17 mouse cellular contexts compared by ENCODE assay signal in genomic region chr11:97978392-97978791, GRCm38 (mm10). TPM values are rescaled to one million over a fixed set of nuclear protein-coding genes. Genes with fewer than 3 reads are reported as not detected.
"Had no signal": no experiment of that assay in that cellular context is flagged by ENCODE, and none has a peak within 500 bp of the region (broad histone marks: within the 10 kb centered on the region; RNA-seq: fewer than 3 reads in every experiment).

No protein-coding gene starts in this region.

- H3K36me3 ChIP-seq: midbrain, embryonic 10.5 days; midbrain, embryonic 12.5 days; neural tube, embryonic 13.5 days; neural tube, embryonic 15.5 days had no signal

- DNase-seq: lung, adult 18-20 months; lung, embryonic 14.5 days; lung, postnatal 10 days; lung, postnatal 4 days; midbrain, embryonic 14.5 days; retina, postnatal 1 day; right cerebral cortex, adult 18-20 months; right cerebral cortex, postnatal 25 days; right cerebral cortex, postnatal 4 days; spleen, adult 18-20 months had no signal

- H3K27ac ChIP-seq: midbrain, embryonic 10.5 days; midbrain, embryonic 12.5 days; neural tube, embryonic 13.5 days; neural tube, embryonic 15.5 days had no signal

- H3K9ac ChIP-seq: lung, embryonic 14.5 days; midbrain, embryonic 12.5 days; neural tube, embryonic 13.5 days; neural tube, embryonic 15.5 days had no signal

- H3K4me3 ChIP-seq: midbrain, embryonic 10.5 days; midbrain, embryonic 12.5 days; myocyte; neural tube, embryonic 13.5 days; neural tube, embryonic 15.5 days had no signal

- ATAC-seq: midbrain, embryonic 16.5 days had no signal

- H3K4me2 ChIP-seq: lung, embryonic 14.5 days; midbrain, embryonic 12.5 days; neural tube, embryonic 13.5 days; neural tube, embryonic 15.5 days had no signal

- H3K9me3 ChIP-seq: midbrain, embryonic 10.5 days; midbrain, embryonic 12.5 days; neural tube, embryonic 13.5 days; neural tube, embryonic 15.5 days had no signal

- H3K27me3 ChIP-seq: neural tube, embryonic 13.5 days; neural tube, embryonic 15.5 days had no signal

RNA-seq across cellular contexts. Expression of gene Plxdc1, which starts 7.9 kb away (rescaled TPM):
- polyA plus RNA-seq: neural tube, embryonic 11.5 days had no signal
